Mouse (Mus musculus) forebrain, embryonic 11.5 days (tissue): ENCODE measurements around the gene Smco3. TPM values are rescaled to one million over a fixed set of nuclear protein-coding genes. Genes with fewer than 3 reads are reported as not detected.

Experiments
- ATAC-seq: fragments of 200-750 bp; cut with Nextera tagmentation; replicated peaks from 2 replicates; pipeline ENCODE4 v1.8.0; 2017; ENCODE audit warnings: moderate TSS enrichment; ENCODE audit not compliant: low FRiP score
- DNase-seq: peaks from one replicate; pipeline ENCODE4 v3.0.0-alpha.2; 2017; ENCODE audit warnings: low spot score
- H3K27ac ChIP-seq: fragments of 300-500 bp; sonication (generic); 2 replicates; pipeline ENCODE4 v1.5.1; 2014; ENCODE audit warnings: low read depth, low read length
- H3K27me3 ChIP-seq: fragments of 300-500 bp; sonication (generic); 2 replicates; pipeline ENCODE4 v1.6.1; 2014; ENCODE audit warnings: mild to moderate bottlenecking, low read length, mixed read lengths; ENCODE audit not compliant: control insufficient read depth, insufficient read depth
- H3K36me3 ChIP-seq: fragments of 300-500 bp; sonication (generic); 2 replicates; pipeline ENCODE4 v1.6.1; 2014; ENCODE audit warnings: mild to moderate bottlenecking, low read length, moderate library complexity, mixed read lengths; ENCODE audit not compliant: control insufficient read depth, insufficient read depth
- H3K4me1 ChIP-seq: fragments of 300-500 bp; sonication (generic); replicated peaks from 2 replicates; pipeline ENCODE4 v1.6.1; 2014; ENCODE audit warnings: low read length, mixed read lengths; ENCODE audit not compliant: control insufficient read depth, insufficient read depth
- H3K4me2 ChIP-seq: fragments of 300-500 bp; sonication (generic); 2 replicates; pipeline ENCODE4 v1.6.1; 2014; ENCODE audit warnings: low read depth, mild to moderate bottlenecking, low read length, moderate library complexity, mixed read lengths; ENCODE audit not compliant: severe bottlenecking
- H3K4me3 ChIP-seq: fragments of 300-500 bp; sonication (generic); 2 replicates; pipeline ENCODE4 v1.5.1; 2014; ENCODE audit warnings: low read depth, low read length
- H3K9ac ChIP-seq: fragments of 300-500 bp; sonication (generic); 2 replicates; pipeline ENCODE4 v1.6.1; 2014; ENCODE audit warnings: low read length
- H3K9me3 ChIP-seq: fragments of 300-500 bp; sonication (generic); 2 replicates; pipeline ENCODE4 v1.6.1; 2016; ENCODE audit warnings: low read length, mixed read lengths; ENCODE audit not compliant: control insufficient read depth
- WGBS: fragments of 180-500 bp; shearing (Covaris S2); extraction: QIAGEN DNeasy Blood & Tissue Kit; methylation state at CpG from one replicate; pipeline ENCODE4 v1.1.7; 2014; 5-methylcytosine and 5-hydroxymethylcytosine counted together
- microRNA-seq: library from miRNA; unstranded; fragments of <30 nt; microRNA quantifications from one replicate; pipeline ENCODE4, GENCODE M21; 2016; ENCODE audit not compliant: insufficient number of aligned reads
- polyA plus RNA-seq: library from polyadenylated mRNA; unstranded; fragments of >200 nt; fragmentation: Nextera tagmentation; extraction: Ambion mirVana; gene quantifications from 2 replicates; pipeline ENCODE4 v1.2.1, GENCODE M21; 2014

Smco3 gene
- polyA plus RNA-seq, 1 experiment from 2014 or later: not detected

DNA sequence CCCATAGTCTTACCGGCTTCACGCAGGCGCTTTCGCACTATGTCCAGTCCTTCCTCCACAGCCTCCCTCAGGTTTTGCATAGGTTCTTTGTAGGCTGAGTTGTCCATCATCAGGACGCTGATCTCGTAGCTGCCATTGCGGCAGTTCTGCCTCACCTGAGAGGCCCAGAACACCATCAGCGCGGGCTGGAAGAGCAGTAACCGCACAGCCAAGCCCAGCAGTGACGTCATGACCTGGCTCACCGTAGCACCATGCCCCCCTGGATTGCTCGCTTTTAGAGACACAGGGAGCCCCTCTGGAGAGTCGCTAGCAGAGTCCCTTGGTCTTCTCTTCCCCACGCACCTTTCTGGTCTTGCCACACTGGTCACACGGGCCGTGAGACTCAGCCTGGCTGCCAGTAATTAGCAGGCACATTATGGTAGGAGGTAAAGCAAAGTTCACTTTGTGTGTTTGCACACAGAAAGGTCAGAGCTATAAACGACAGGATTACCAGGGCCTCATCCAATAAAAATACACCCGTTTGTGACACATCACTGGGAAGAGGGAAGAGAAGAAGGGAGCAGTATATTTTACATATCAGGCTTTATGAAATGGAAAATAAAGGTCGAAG is 53.8 kb downstream of the Smco3 start, which contains the start of gene Gucy2c:
TSS of gene Gucy2c (minus strand) at position 389 of the 610 bp plus-strand sequence.
- Histone ChIP-seq H3K4me2 (no peak within 1 kb of the TSS), H3K27me3 (no peaks in the 10 kb centered on the region), H3K4me1 (no peaks in the 10 kb centered on the region), H3K9me3 (no peaks in the 10 kb centered on the region), H3K9ac (no peak within 1 kb of the TSS), H3K4me3 (no peak within 1 kb of the TSS), H3K36me3 (no peaks in the 10 kb centered on the region), H3K27ac (no peak within 1 kb of the TSS)
- ATAC-seq (no peak), DNase-seq (no peak)
- WGBS: 86% methylated on average over 20 of the region's 20 CpGs

Small RNA genes within 50 kb of the gene (microRNA-seq; reads per million reads assigned to microRNA genes)
- not detected for gene Gm44364

Other genes with a start within 250 kb of the Smco3 start
- gene Plbd1, start 173.5 kb downstream of the Smco3 start, polyA plus RNA-seq: 0.99 and 1.1 TPM in 2 replicates
- gene Gucy2c, start 53.7 kb downstream of the Smco3 start, polyA plus RNA-seq: not detected in 2 replicates
- gene Hist4h4, start 31.0 kb downstream of the Smco3 start, polyA plus RNA-seq: 0.45 and 0.53 TPM in 2 replicates
- gene H2afj, start 27.2 kb downstream of the Smco3 start, polyA plus RNA-seq: 85.0 and 94.7 TPM in 2 replicates
- gene BC049715, start 7.8 kb downstream of the Smco3 start, polyA plus RNA-seq: 1.6 and 2.0 TPM in 2 replicates
- gene Wbp11, start 7.2 kb downstream of the Smco3 start, polyA plus RNA-seq: 174 and 191 TPM in 2 replicates
- 0.61 and 0.99 TPM in 2 replicates for gene Art4, start 22.3 kb upstream of the Smco3 start, polyA plus RNA-seq
- 1.9 and 2.2 TPM in 2 replicates for gene Mgp, start 40.4 kb upstream of the Smco3 start, polyA plus RNA-seq
- gene Erp27, start 86.7 kb upstream of the Smco3 start, polyA plus RNA-seq: not detected in 2 replicates
- not detected in 2 replicates for gene Pde6h, start 88.4 kb upstream of the Smco3 start, polyA plus RNA-seq
- gene Arhgdib, start 106.4 kb upstream of the Smco3 start, polyA plus RNA-seq: 21.3 and 25.2 TPM in 2 replicates